Mouse (Mus musculus) heart, embryonic 11.5 days (tissue): ENCODE data around the gene Fam173b. TPM values are rescaled to one million over a fixed set of nuclear protein-coding genes. Genes with fewer than 3 reads are reported as not detected.

Source experiments
- ATAC-seq: fragments of 200-750 bp; cut with Nextera tagmentation; replicated peaks from 2 replicates; pipeline ENCODE4 v1.8.0; 2017; ENCODE audit warnings: moderate library complexity; ENCODE audit not compliant: insufficient number of reproducible peaks, low FRiP score, low TSS enrichment
- H3K27ac ChIP-seq: fragments of 300-500 bp; sonication (generic); 2 replicates; pipeline ENCODE4 v1.5.1; 2014; ENCODE audit warnings: mild to moderate bottlenecking, low read depth, low read length
- H3K27me3 ChIP-seq: fragments of 300-500 bp; sonication (generic); 2 replicates; pipeline ENCODE4 v1.6.1; 2014; ENCODE audit warnings: mild to moderate bottlenecking, low read length, mixed read lengths; ENCODE audit not compliant: control insufficient read depth, insufficient read depth
- H3K36me3 ChIP-seq: fragments of 300-500 bp; sonication (generic); 2 replicates; pipeline ENCODE4 v1.6.1; 2014; ENCODE audit warnings: mild to moderate bottlenecking, low read length, moderate library complexity, mixed read lengths; ENCODE audit not compliant: control insufficient read depth, insufficient read depth
- H3K4me1 ChIP-seq: fragments of 300-500 bp; sonication (generic); 2 replicates; pipeline ENCODE4 v1.6.1; 2014; ENCODE audit warnings: low read length; ENCODE audit not compliant: control insufficient read depth, insufficient read depth
- H3K4me2 ChIP-seq: fragments of 300-500 bp; sonication (generic); 2 replicates; pipeline ENCODE4 v1.6.1; 2014; ENCODE audit warnings: mild to moderate bottlenecking, moderate library complexity
- H3K4me3 ChIP-seq: fragments of 300-500 bp; sonication (generic); 2 replicates; pipeline ENCODE4 v1.5.1; 2014; ENCODE audit warnings: low read depth, low read length
- H3K9ac ChIP-seq: fragments of 300-500 bp; sonication (generic); 2 replicates; pipeline ENCODE4 v1.6.1; 2014; ENCODE audit warnings: mild to moderate bottlenecking, low read depth, low read length, moderate library complexity
- H3K9me3 ChIP-seq: fragments of 300-500 bp; sonication (generic); replicated peaks from 2 replicates; pipeline ENCODE4 v1.6.1; 2016; ENCODE audit warnings: low read length; ENCODE audit not compliant: control insufficient read depth
- WGBS: fragments of 180-500 bp; shearing (Covaris S2); extraction: QIAGEN DNeasy Blood & Tissue Kit; methylation state at CpG from one replicate; pipeline ENCODE4 v1.1.7; 2014; ENCODE audit not compliant: insufficient replicate concordance; 5-methylcytosine and 5-hydroxymethylcytosine counted together
- polyA plus RNA-seq: library from polyadenylated mRNA; unstranded; fragments of >200 nt; fragmentation: Nextera tagmentation; extraction: Ambion mirVana; gene quantifications from 2 replicates; pipeline ENCODE4 v1.2.1, GENCODE M21; 2014

The Fam173b gene
- polyA plus RNA-seq, 1 experiment from 2014 or later, result 16.1 TPM

- Histone ChIP-seq H3K4me2 (no peak overlapping the region), H3K36me3 (no peaks in the 10 kb centered on the region), H3K4me1 (peaks cover 23% of the 10 kb centered on the region), H3K27ac (no peak overlapping the region), H3K4me3 (no peak overlapping the region), H3K9me3 (no peaks in the 10 kb centered on the region), H3K27me3 (no peaks in the 10 kb centered on the region), H3K9ac (no peak overlapping the region)
- ATAC-seq, result no peak
- 52% methylated on average over 7 of the region's 7 CpGs for WGBS
Observed at GRCm38 (mm10) chr15:31567431-31567830, 34.2 kb upstream of the Fam173b start.

GRCm38 (mm10) chr15:31568581-31568996 lies 33.1 kb upstream of the Fam173b start:
- no peaks in the 10 kb centered on the region for H3K9me3 ChIP-seq

GRCm38 (mm10) chr15:31569325-31570022 lies 32.2 kb upstream of the Fam173b start:
- H3K27ac ChIP-seq, result no peak overlapping the region
- ATAC-seq, result no peak
- no peaks in the 10 kb centered on the region for H3K9me3 ChIP-seq
- 65% methylated on average over 9 of the region's 9 CpGs for WGBS
- H3K4me2 ChIP-seq, result no peak overlapping the region; the same call in 1 of the 2 replicates
- H3K9ac ChIP-seq, result no peak overlapping the region
- H3K4me3 ChIP-seq, result no peak overlapping the region
- H3K4me1 ChIP-seq, result peaks cover 12% of the 10 kb centered on the region
- H3K36me3 ChIP-seq, result no peaks in the 10 kb centered on the region
- no peaks in the 10 kb centered on the region for H3K27me3 ChIP-seq

More at GRCm38 (mm10) chr15:31568581-31568996, 33.1 kb upstream of the Fam173b start:
- Histone ChIP-seq H3K4me2 (peak overlapping the region; percentile 56), H3K4me1 (peaks cover 15% of the 10 kb centered on the region), H3K4me3 (peak overlapping the region; percentile 16; the same call in 1 of the 2 replicates), H3K9ac (no peak overlapping the region), H3K27ac (peak overlapping the region; percentile 54; the same call in 1 of the 2 replicates), H3K27me3 (no peaks in the 10 kb centered on the region), H3K36me3 (no peaks in the 10 kb centered on the region)
- 9% methylated on average over 12 of the region's 12 CpGs for WGBS
- peak; percentile 78 for ATAC-seq

GRCm38 (mm10) chr15:31570959-31571358 lies 30.7 kb upstream of the Fam173b start:
- Histone ChIP-seq H3K4me1 (peaks cover 12% of the 10 kb centered on the region), H3K27ac (no peak overlapping the region), H3K9ac (no peak overlapping the region), H3K9me3 (no peaks in the 10 kb centered on the region), H3K4me2 (no peak overlapping the region), H3K36me3 (no peaks in the 10 kb centered on the region), H3K27me3 (no peaks in the 10 kb centered on the region), H3K4me3 (no peak overlapping the region)
- ATAC-seq, result no peak
- WGBS, result 85% methylated on average over 8 of the region's 8 CpGs

- Histone ChIP-seq H3K4me3 (no peak overlapping the region), H3K4me1 (peaks cover 12% of the 10 kb centered on the region), H3K27ac (no peak overlapping the region), H3K36me3 (no peaks in the 10 kb centered on the region), H3K9ac (no peak overlapping the region), H3K27me3 (no peaks in the 10 kb centered on the region), H3K9me3 (no peaks in the 10 kb centered on the region), H3K4me2 (no peak overlapping the region)
- ATAC-seq, result no peak
- WGBS, result 82% methylated on average over 16 of the region's 16 CpGs
Observed at GRCm38 (mm10) chr15:31571906-31572722, 29.5 kb upstream of the Fam173b start.

- WGBS, result 56% methylated on average over 4 of the region's 4 CpGs
- H3K27ac ChIP-seq, result no peak overlapping the region
- H3K4me3 ChIP-seq, result no peak overlapping the region
- no peak for ATAC-seq
- no peak overlapping the region for H3K9ac ChIP-seq
- H3K4me1 ChIP-seq, result peaks cover 12% of the 10 kb centered on the region; the same call in 1 of the 2 replicates
- no peak overlapping the region for H3K4me2 ChIP-seq
- no peaks in the 10 kb centered on the region for H3K36me3 ChIP-seq
- H3K9me3 ChIP-seq, result no peaks in the 10 kb centered on the region
- no peaks in the 10 kb centered on the region for H3K27me3 ChIP-seq
Observed at GRCm38 (mm10) chr15:31573287-31573686, 28.4 kb upstream of the Fam173b start.

GRCm38 (mm10) chr15:31573692-31574091 lies 28.0 kb upstream of the Fam173b start:
- no peaks in the 10 kb centered on the region for H3K9me3 ChIP-seq
- no peak overlapping the region for H3K27ac ChIP-seq
- no peak overlapping the region for H3K4me3 ChIP-seq
- no peak for ATAC-seq
- peaks cover 8% of the 10 kb centered on the region; the same call in 1 of the 2 replicates for H3K4me1 ChIP-seq
- H3K27me3 ChIP-seq, result no peaks in the 10 kb centered on the region
- H3K4me2 ChIP-seq, result no peak overlapping the region
- no peak overlapping the region for H3K9ac ChIP-seq
- no peaks in the 10 kb centered on the region for H3K36me3 ChIP-seq

- Histone ChIP-seq H3K4me2 (no peak overlapping the region), H3K4me3 (no peak overlapping the region), H3K9me3 (no peaks in the 10 kb centered on the region), H3K27ac (no peak overlapping the region), H3K27me3 (no peaks in the 10 kb centered on the region), H3K4me1 (no peaks in the 10 kb centered on the region), H3K9ac (no peak overlapping the region), H3K36me3 (no peaks in the 10 kb centered on the region)
- WGBS, result 67% methylated on average over 5 of the region's 5 CpGs
- ATAC-seq, result no peak
Observed at GRCm38 (mm10) chr15:31576076-31576475, 25.6 kb upstream of the Fam173b start.
